Mouse (Mus musculus) hindbrain, postnatal 0 days (tissue): ENCODE data around the gene Tvp23a. TPM values are rescaled to one million over a fixed set of nuclear protein-coding genes. Genes with fewer than 3 reads are reported as not detected.

Source experiments
- ATAC-seq: fragments of 200-750 bp; cut with Nextera tagmentation; 2 replicates; pipeline ENCODE4 v1.8.0; 2017; ENCODE audit warnings: mild to moderate bottlenecking, moderate TSS enrichment, moderate library complexity
- DNase-seq: peaks from one replicate; pipeline ENCODE4 v3.0.0-alpha.2; 2015; ENCODE audit warnings: low spot score
- H3K27ac ChIP-seq: fragments of 300-500 bp; sonication (generic); 2 replicates; pipeline ENCODE4 v1.5.1; 2014; ENCODE audit warnings: mild to moderate bottlenecking
- H3K27me3 ChIP-seq: fragments of 300-500 bp; sonication (generic); 2 replicates; pipeline ENCODE4 v1.6.1; 2014; ENCODE audit warnings: low read length, mixed read lengths; ENCODE audit not compliant: insufficient read depth
- H3K36me3 ChIP-seq: fragments of 300-500 bp; sonication (generic); 2 replicates; pipeline ENCODE4 v1.6.1; 2014; ENCODE audit warnings: low read length, mixed read lengths; ENCODE audit not compliant: insufficient read depth
- H3K4me1 ChIP-seq: fragments of 300-500 bp; sonication (generic); 2 replicates; pipeline ENCODE4 v1.6.1; 2014; ENCODE audit warnings: antibody characterized with exemption, low read length, mixed read lengths; ENCODE audit not compliant: insufficient read depth
- H3K4me2 ChIP-seq: fragments of 300-500 bp; sonication (generic); 2 replicates; pipeline ENCODE4 v1.6.1; 2014; ENCODE audit warnings: low read depth, mild to moderate bottlenecking, low read length, moderate library complexity, mixed read lengths
- H3K4me3 ChIP-seq: fragments of 300-500 bp; sonication (generic); 2 replicates; pipeline ENCODE4 v1.5.1; 2014; ENCODE audit warnings: low read length
- H3K9ac ChIP-seq: fragments of 300-500 bp; sonication (generic); replicated peaks from 2 replicates; pipeline ENCODE4 v1.6.1; 2014; ENCODE audit warnings: mild to moderate bottlenecking, low read length, moderate library complexity, mixed read lengths
- H3K9me3 ChIP-seq: fragments of 300-500 bp; sonication (generic); 2 replicates; pipeline ENCODE4 v1.6.1; 2016; ENCODE audit warnings: low read length, mixed read lengths
- CTCF ChIP-seq: IDR thresholded peaks from 2 replicates; pipeline ENCODE4 v1.5.1; 2016; ENCODE audit warnings: antibody characterized with exemption, control low read depth, low read depth
- WGBS: fragments of 180-500 bp; shearing (Covaris S2); extraction: QIAGEN DNeasy Blood & Tissue Kit; methylation state at CpG from one replicate; pipeline ENCODE4 v1.1.7; 2014; 5-methylcytosine and 5-hydroxymethylcytosine counted together
- polyA plus RNA-seq: library from polyadenylated mRNA; unstranded; fragments of >200 nt; fragmentation: Nextera tagmentation; extraction: Ambion mirVana; gene quantifications from 2 replicates; pipeline ENCODE4 v1.2.1, GENCODE M21; 2015
- total RNA-seq: library from RNA; depleted of rRNA; stranded (reverse); fragments of >200 nt; gene quantifications from 2 replicates; pipeline ENCODE4 v1.2.3, GENCODE M21; 2014

The Tvp23a gene
- total and polyA plus RNA-seq, 2 experiments from 2014 or later = 38.5 to 75.5 TPM

- H3K4me2 ChIP-seq = no peak overlapping the region
- no peak for TF ChIP-seq CTCF
- no peaks in the 10 kb centered on the region for H3K9me3 ChIP-seq
- no peak overlapping the region for H3K27ac ChIP-seq
- H3K4me1 ChIP-seq = no peaks in the 10 kb centered on the region
- no peaks in the 10 kb centered on the region for H3K27me3 ChIP-seq
- 70% methylated on average over 2 of the region's 2 CpGs for WGBS
- DNase-seq (no peak), ATAC-seq (no peak)
- no peak overlapping the region for H3K4me3 ChIP-seq
- no peak overlapping the region for H3K9ac ChIP-seq
- no peaks in the 10 kb centered on the region for H3K36me3 ChIP-seq
Observed at GRCm38 (mm10) chr16:10460188-10460587, 13.0 kb upstream of the Tvp23a start.

- ATAC-seq (no peak), DNase-seq (no peak)
- 61% methylated on average over 3 of the region's 3 CpGs for WGBS
- Histone ChIP-seq H3K4me3 (no peak overlapping the region), H3K27ac (no peak overlapping the region), H3K9ac (no peak overlapping the region), H3K9me3 (no peaks in the 10 kb centered on the region), H3K27me3 (no peaks in the 10 kb centered on the region), H3K36me3 (no peaks in the 10 kb centered on the region), H3K4me1 (0 out of 2 replicates have a peak, but pooled peaks cover 4% of the 10 kb centered on the region), H3K4me2 (no peak overlapping the region)
- TF ChIP-seq CTCF = no peak
Observed at GRCm38 (mm10) chr16:10454583-10454974, 7.4 kb upstream of the Tvp23a start.

- H3K9ac ChIP-seq = no peak overlapping the region
- H3K4me3 ChIP-seq = no peak overlapping the region
- 77% methylated on average over 6 of the region's 6 CpGs for WGBS
- H3K4me1 ChIP-seq = 0 out of 2 replicates have a peak, but pooled peaks cover 4% of the 10 kb centered on the region
- no peak overlapping the region for H3K27ac ChIP-seq
- DNase-seq (no peak), ATAC-seq (no peak)
- no peaks in the 10 kb centered on the region for H3K36me3 ChIP-seq
- no peaks in the 10 kb centered on the region for H3K9me3 ChIP-seq
- H3K27me3 ChIP-seq = no peaks in the 10 kb centered on the region
- H3K4me2 ChIP-seq = no peak overlapping the region
- TF ChIP-seq CTCF = no peak
Observed at GRCm38 (mm10) chr16:10453872-10454582, 6.9 kb upstream of the Tvp23a start.

- H3K36me3 ChIP-seq = no peaks in the 10 kb centered on the region
- H3K9me3 ChIP-seq = no peaks in the 10 kb centered on the region
- H3K4me3 ChIP-seq = no peak overlapping the region
- TF ChIP-seq CTCF = no peak
- H3K9ac ChIP-seq = no peak overlapping the region
- H3K27me3 ChIP-seq = no peaks in the 10 kb centered on the region
- DNase-seq = peak; percentile 91
- H3K4me2 ChIP-seq = no peak overlapping the region
- no peak overlapping the region for H3K27ac ChIP-seq
- H3K4me1 ChIP-seq = peaks cover 9% of the 10 kb centered on the region
- WGBS = 48% methylated on average over 8 of the region's 8 CpGs
- peak; percentile 94 for ATAC-seq
Observed at GRCm38 (mm10) chr16:10452445-10452896, 5.3 kb upstream of the Tvp23a start.

- no peaks in the 10 kb centered on the region for H3K36me3 ChIP-seq
- no peak for DNase-seq
- no peaks in the 10 kb centered on the region for H3K27me3 ChIP-seq
- WGBS = 97% methylated on average over 2 of the region's 2 CpGs
- peaks cover 10% of the 10 kb centered on the region for H3K4me1 ChIP-seq
- H3K4me3 ChIP-seq = no peak overlapping the region
- H3K9me3 ChIP-seq = no peaks in the 10 kb centered on the region
- no peak for ATAC-seq
- no peak overlapping the region for H3K4me2 ChIP-seq
- no peak for TF ChIP-seq CTCF
- H3K9ac ChIP-seq = no peak overlapping the region
- H3K27ac ChIP-seq = no peak overlapping the region
Observed at GRCm38 (mm10) chr16:10451906-10452305, 4.7 kb upstream of the Tvp23a start.

GRCm38 (mm10) chr16:10448931-10449330, 1.8 kb upstream of the Tvp23a start:
- H3K9ac ChIP-seq = no peak overlapping the region
- no peaks in the 10 kb centered on the region for H3K9me3 ChIP-seq
- no peaks in the 10 kb centered on the region for H3K36me3 ChIP-seq
- H3K27ac ChIP-seq = no peak overlapping the region
- no peak overlapping the region for H3K4me3 ChIP-seq
- H3K4me2 ChIP-seq = no peak overlapping the region
- 85% methylated on average over 9 of the region's 9 CpGs for WGBS
- DNase-seq = no peak
- no peaks in the 10 kb centered on the region for H3K27me3 ChIP-seq
- peaks cover 20% of the 10 kb centered on the region for H3K4me1 ChIP-seq
- no peak for TF ChIP-seq CTCF
- ATAC-seq = no peak

- H3K9ac ChIP-seq = peak overlapping the region; percentile 61
- no peaks in the 10 kb centered on the region for H3K27me3 ChIP-seq
- ATAC-seq (no peak), DNase-seq (no peak)
- peak overlapping the region; percentile 70 for H3K4me2 ChIP-seq
- H3K9me3 ChIP-seq = no peaks in the 10 kb centered on the region
- H3K4me1 ChIP-seq = peaks cover 20% of the 10 kb centered on the region
- peak overlapping the region; percentile 54 for H3K4me3 ChIP-seq
- peak overlapping the region; percentile 71; the same call in 1 of the 2 replicates for H3K27ac ChIP-seq
- WGBS = 72% methylated on average over 2 of the region's 2 CpGs
- H3K36me3 ChIP-seq = no peaks in the 10 kb centered on the region
- TF ChIP-seq CTCF = no peak
Observed at GRCm38 (mm10) chr16:10447781-10448180, 619 bp upstream of the Tvp23a start.
